Mouse (Mus musculus): ENCODE results near the gene Trak1.

DNA sequence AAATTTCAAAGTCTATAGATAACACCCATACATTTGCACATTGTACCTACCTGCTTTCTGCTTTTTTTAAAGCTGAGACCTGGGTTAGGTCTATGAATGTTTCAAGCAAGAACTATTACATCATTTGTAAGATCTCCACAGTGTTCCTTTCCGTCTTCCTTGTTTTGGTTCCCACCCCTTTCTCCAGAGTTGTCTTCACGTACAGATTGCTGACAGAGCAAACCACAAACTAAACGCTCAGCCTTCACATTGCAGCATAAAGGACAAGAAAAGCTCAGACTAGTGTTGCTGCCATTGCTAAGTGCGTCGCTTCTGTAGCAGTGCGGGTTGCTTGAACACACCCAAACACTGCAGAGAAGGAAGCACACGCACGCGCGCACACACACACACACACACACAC lies 32.0 kb upstream of the Trak1 start:
- TF ChIP-seq CTCF (conservative IDR thresholded peaks at IDR 0.05; ENCODE audit: low read length) (no peak), POU5F1 (IDR thresholded peaks at IDR 0.05; ENCODE audit: borderline replicate concordance, low read length) (no peak), NANOG (IDR thresholded peaks at IDR 0.05; ENCODE audit: borderline replicate concordance, low read length) (no peak)

Measured in E14TG2a.4 (cell line).